In genomic region chr3:103637641-103638040, GRCm38 (mm10) we compare ENCODE assay signal across 30 mouse cellular contexts. TPM values are rescaled to one million over a fixed set of nuclear protein-coding genes. Genes with fewer than 3 reads are reported as not detected.
"Had no signal": no experiment of that assay in that cellular context is flagged by ENCODE, and none has a peak within 500 bp of the region (broad histone marks: within the 10 kb centered on the region; RNA-seq: fewer than 3 reads in every experiment).

No protein-coding gene starts in this region.

- H3K4me1 ChIP-seq: heart, embryonic 15.5 days; limb, embryonic 13.5 days; limb, embryonic 15.5 days; liver, embryonic 12.5 days had no signal

- H3K27ac ChIP-seq: gastrocnemius, adult 2 months; heart, adult 2 months; heart, embryonic 13.5 days; heart, embryonic 15.5 days; hindbrain, embryonic 13.5 days; hindbrain, embryonic 15.5 days; hindbrain, postnatal 0 days; kidney, embryonic 15.5 days; kidney, postnatal 0 days; limb, embryonic 13.5 days; limb, embryonic 15.5 days; liver, embryonic 12.5 days; liver, embryonic 14.5 days had no signal

- H3K36me3 ChIP-seq: heart, embryonic 13.5 days; heart, embryonic 15.5 days; hindbrain, embryonic 13.5 days; hindbrain, embryonic 15.5 days; kidney, embryonic 15.5 days; limb, embryonic 13.5 days; limb, embryonic 15.5 days; liver, embryonic 12.5 days had no signal

- ATAC-seq: hindbrain, postnatal 0 days; intestine, embryonic 16.5 days; liver, embryonic 12.5 days had no signal

- H3K4me2 ChIP-seq: heart, embryonic 11.5 days; heart, embryonic 13.5 days; heart, embryonic 15.5 days; hindbrain, embryonic 13.5 days; hindbrain, embryonic 15.5 days; kidney, embryonic 15.5 days; limb, embryonic 13.5 days; limb, embryonic 15.5 days; liver, embryonic 12.5 days had no signal

- H3K4me3 ChIP-seq: gastrocnemius, adult 2 months; heart, adult 2 months; heart, embryonic 13.5 days; heart, embryonic 15.5 days; hindbrain, embryonic 13.5 days; hindbrain, embryonic 15.5 days; kidney, embryonic 15.5 days; limb, embryonic 13.5 days; limb, embryonic 15.5 days; liver, embryonic 12.5 days had no signal

- DNase-seq: gastrocnemius, adult 2 months; gastrocnemius, postnatal 14 days; gastrocnemius, postnatal 36 days; heart, adult 11 months; heart, adult 2 months; heart, postnatal 14 days; heart, postnatal 36 days; kidney, adult 11 months; kidney, adult 2 months; kidney, adult 9 months; kidney, postnatal 14 days; kidney, postnatal 36 days; layer of hippocampus, adult 9-11 months; layer of hippocampus, postnatal 36 days; left cerebral cortex, postnatal 4 days had no signal

- H3K27me3 ChIP-seq: heart, embryonic 13.5 days; hindbrain, embryonic 13.5 days; hindbrain, embryonic 15.5 days; limb, embryonic 13.5 days; limb, embryonic 15.5 days; liver, embryonic 12.5 days had no signal

- H3K9ac ChIP-seq: heart, embryonic 13.5 days; heart, embryonic 15.5 days; hindbrain, embryonic 13.5 days; hindbrain, embryonic 15.5 days; kidney, embryonic 15.5 days; limb, embryonic 13.5 days; limb, embryonic 15.5 days; liver, embryonic 12.5 days; liver, embryonic 14.5 days had no signal

- H3K9me3 ChIP-seq: heart, embryonic 13.5 days; heart, embryonic 15.5 days; hindbrain, embryonic 13.5 days; hindbrain, embryonic 15.5 days; kidney, embryonic 15.5 days; limb, embryonic 13.5 days; limb, embryonic 15.5 days; liver, embryonic 12.5 days had no signal

RNA-seq across cellular contexts. Expression of gene Atg4a-ps, which starts 8.2 kb away (rescaled TPM):
- polyA plus RNA-seq: heart, adult 2 months; hindbrain, embryonic 11.5 days; hindbrain, embryonic 15.5 days; kidney, adult 2 months; kidney, embryonic 15.5 days; liver, adult 2 months had no signal
